Mouse (Mus musculus) cerebellum, adult 2 months (tissue): ENCODE data around the gene Spa17.

Experiments used
- CTCF ChIP-seq: fragments of 200-500 bp; IDR thresholded peaks from 2 replicates; pipeline ENCODE4 v1.5.1; 2011; ENCODE audit warnings: low read depth, mild to moderate bottlenecking, control low read depth, low read length, moderate library complexity, borderline replicate concordance; ENCODE audit not compliant: insufficient read depth
- POLR2A ChIP-seq: fragments of 200-500 bp; IDR thresholded peaks from 2 replicates; pipeline ENCODE4 v1.6.1; 2011; ENCODE audit warnings: low read length, control low read depth, borderline replicate concordance; ENCODE audit not compliant: insufficient read depth

GRCm38 (mm10) chr9:37615220-37615619 is 1.7 kb upstream of the Spa17 start:
- TF ChIP-seq POLR2A: no peak
- no peak for TF ChIP-seq CTCF
